Mouse (Mus musculus) spleen, adult 2 months (tissue): ENCODE results near the gene Rimbp3.

Experiments
- CTCF ChIP-seq: fragments of 200-500 bp; IDR thresholded peaks from 2 replicates; pipeline ENCODE4 v1.5.1; 2011; ENCODE audit warnings: mild to moderate bottlenecking, inconsistent platforms; ENCODE audit not compliant: insufficient read depth, insufficient read length, insufficient replicate concordance; ENCODE audit errors: extremely low read depth
- POLR2A ChIP-seq: fragments of 200-500 bp; IDR thresholded peaks from 2 replicates; pipeline ENCODE4 v1.6.1; 2011; ENCODE audit warnings: low read depth, low read length, inconsistent platforms

DNA sequence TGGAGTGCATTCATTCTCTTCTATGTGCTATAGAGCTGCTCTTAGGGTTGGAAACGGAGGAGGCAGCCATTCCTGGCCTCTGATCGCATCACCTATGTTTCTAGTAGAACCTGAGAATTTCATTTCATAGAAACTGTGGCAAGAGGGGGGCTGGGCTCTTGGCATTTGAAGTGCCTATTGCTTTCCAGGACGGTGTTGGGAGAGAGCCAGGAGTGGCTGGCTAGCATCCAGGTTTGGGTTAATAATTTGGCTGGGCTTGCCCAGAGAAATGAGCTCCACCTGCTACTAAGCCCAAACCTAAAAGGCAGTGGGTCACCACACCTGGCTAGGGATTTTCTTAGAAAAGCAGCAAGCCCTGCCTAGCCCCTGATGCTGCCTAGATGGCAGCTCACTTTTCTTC, 43.1 kb downstream of the Rimbp3 start:
- TF ChIP-seq POLR2A: no peak
- TF ChIP-seq CTCF: no peak
